Mouse (Mus musculus): ENCODE measurements around the gene Car15. TPM values are rescaled to one million over a fixed set of nuclear protein-coding genes. Genes with fewer than 3 reads are reported as not detected.
A peak's percentile ranks its signal among the peaks of the same experiment; 100 is the strongest.

The Car15 gene
- total RNA-seq, 1 experiment from 2014 or later = 2.9 TPM

- no peak for DNase-seq
Observed at GRCm38 (mm10) chr16:17801777-17802455, 36.2 kb downstream of the Car15 start.

GRCm38 (mm10) chr16:17799584-17799983 lies 38.6 kb downstream of the Car15 start:
- DNase-seq = no peak

DNA sequence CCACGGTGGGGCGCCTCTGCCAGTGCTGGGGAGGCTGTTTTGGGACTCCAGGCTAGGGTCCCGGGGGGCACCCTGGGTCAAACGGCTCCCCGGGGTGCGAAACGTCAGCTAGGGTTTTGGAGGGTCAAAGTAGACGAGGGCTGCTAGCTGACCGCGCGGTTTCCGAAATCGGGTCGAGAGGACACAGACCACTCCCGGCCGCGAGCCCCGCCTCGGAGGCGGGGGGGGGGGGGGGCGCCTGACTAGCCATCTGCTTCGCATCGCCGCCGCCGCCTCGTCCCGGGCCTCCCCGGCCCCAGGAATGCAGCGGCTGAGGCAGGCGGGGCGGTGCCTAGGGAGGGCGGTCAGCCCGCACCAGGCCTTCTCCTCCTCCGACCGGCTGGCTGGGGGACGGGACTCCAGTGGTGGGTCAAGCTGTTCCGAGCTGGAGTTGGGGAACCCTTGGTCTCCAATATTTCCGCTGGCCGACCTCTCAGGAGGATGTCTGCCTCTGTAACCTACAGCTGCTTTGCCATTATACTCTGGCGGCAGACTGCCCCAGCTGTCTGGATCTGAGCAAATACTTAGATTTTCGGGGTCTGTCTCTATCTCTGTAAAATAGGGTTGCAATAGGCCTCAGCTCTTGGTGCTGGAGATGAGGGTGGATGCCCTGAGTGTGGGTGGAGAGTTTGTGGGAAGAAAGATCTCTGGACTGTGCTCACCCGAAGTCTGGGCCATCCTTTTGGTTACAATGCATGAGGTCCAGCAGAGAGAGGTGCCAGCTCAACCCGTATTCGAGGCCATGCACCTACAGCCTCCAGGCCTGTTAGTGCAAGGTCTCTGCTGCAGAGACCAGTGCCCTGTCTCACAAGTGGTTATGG lies 39.6 kb downstream of the Car15 start:
- peak; percentile 29 for DNase-seq

DNA sequence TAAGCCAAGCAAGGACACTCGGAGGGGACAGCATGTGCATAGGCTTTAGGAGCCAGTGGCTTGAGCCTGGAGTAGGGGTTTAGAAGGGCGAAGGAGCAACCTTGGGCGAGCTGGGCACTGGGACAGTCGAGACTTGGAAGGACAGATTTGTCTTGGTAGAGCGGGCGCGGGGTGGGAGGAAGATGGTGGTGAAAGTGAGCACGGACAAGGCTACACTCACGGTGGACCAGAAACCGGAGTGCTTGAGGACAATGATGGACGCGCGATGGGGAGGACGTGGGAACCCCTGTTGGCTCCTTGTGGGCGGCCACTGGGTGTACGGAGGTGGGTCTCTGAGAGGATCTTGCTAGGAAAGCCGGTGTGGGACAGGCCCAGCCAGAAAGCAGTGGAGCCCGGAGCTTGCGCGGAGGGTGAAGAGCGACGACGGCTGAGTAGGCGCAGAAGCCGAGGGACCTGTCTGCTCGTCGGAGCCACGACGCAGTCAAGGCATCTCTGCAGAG lies 40.3 kb downstream of the Car15 start:
- DNase-seq = no peak

DNA sequence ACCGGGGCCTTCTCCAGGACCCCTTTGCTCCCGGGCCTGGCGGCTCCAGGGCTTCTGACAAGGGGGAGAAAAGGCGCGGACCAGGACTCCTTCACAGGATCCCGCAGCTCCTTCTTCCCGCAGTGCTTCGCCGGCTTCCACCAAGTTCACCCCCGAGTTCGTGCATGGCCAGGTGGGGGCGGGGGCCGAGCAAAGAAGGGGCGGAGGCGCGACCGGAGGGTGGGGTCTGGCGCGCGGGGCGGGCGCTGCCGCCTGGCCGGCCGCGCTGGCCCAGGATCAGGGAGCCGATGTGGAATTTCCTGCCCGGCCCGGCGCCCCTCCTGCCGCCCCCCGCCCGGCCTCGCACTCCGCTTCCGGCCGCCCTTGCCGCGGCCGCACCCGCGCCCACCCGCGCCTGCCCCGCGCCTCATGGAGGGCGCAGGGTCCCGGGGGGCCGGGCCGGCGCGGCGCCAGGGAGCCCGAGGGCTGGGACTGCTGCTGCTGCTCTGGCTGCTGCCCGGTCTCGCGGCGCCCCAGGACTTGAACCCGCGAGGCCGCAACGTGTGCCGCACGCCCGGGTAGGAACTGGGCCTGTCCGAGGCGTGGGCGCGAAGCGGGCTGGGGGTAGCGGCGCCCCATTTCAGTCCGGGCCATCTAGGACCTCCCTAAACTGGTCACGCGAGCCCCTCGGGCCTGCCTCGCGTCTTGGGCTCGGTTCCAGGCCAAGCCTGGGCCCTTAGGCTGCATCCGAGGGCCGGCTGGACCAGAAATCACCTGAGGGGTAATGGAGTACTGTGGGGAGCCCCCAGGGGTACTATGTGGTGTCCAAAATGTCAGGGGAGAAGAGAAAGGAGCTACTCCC lies 41.0 kb downstream of the Car15 start, which contains the start of gene Scarf2:
Scarf2 (plus strand) TSS at position 312 of the 841 bp plus-strand sequence.
- peak; percentile 39 for DNase-seq

DNA sequence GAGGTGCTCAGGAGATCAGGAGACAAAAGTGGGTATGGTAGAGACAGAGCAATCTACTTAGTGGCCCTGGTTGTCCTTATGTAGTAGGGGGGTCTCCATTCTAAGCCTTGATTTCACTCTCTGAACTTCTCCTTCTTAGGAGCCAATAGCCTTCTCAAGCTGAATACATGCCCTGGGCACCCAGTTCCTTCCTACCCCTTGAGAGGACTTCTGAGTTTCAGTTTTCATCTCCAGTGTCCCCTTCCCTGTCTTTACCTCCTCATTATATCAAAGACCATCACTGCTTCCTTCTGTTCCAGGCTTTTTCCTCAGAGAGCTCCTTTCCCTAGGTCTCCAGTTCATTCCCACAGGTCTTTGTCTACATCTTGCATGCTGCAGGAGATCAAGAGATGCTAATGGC lies 41.6 kb downstream of the Car15 start:
- DNase-seq = no peak

- no peak for DNase-seq
Observed at GRCm38 (mm10) chr16:17795643-17796042, 42.5 kb downstream of the Car15 start.

DNA sequence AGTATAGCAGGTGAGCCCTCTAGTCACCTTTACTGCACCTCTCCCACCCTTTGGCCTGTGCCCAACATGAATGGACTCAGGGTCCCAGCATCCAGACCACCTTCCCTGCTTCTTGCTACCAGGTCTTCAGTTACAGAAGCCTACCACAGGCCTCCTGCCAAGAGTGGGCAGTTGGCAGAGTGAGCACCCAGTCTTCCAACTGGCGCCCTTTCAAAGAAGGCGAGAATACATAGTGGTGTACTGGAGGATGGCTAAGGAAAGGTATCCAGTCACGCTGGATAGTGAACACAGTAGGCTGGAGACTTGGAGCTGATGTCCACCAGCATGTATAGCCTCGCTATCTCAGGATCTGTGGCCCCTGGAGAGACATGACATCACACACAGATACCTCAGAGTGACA lies 44.1 kb downstream of the Car15 start:
- DNase-seq = no peak

GRCm38 (mm10) chr16:17792728-17793127 lies 45.4 kb downstream of the Car15 start:
- no peak for DNase-seq

- no peak for DNase-seq
Observed at GRCm38 (mm10) chr16:17785337-17785736, 52.8 kb downstream of the Car15 start.

Other genes starting within 250 kb of the Car15 start
- 28.0 and 33.7 TPM in 2 replicates for gene Smpd4, start 219.0 kb downstream of the Car15 start, total RNA-seq (2021)
- 2.5 and 3.7 TPM in 2 replicates for gene Ccdc74a, start 191.9 kb downstream of the Car15 start, total RNA-seq (2021)
- 74.8 and 76.0 TPM in 2 replicates for gene Med15, start 105.5 kb downstream of the Car15 start, total RNA-seq (2021)
- gene Klhl22, start 78.7 kb downstream of the Car15 start, total RNA-seq (2021) = 32.3 and 49.0 TPM in 2 replicates
- gene Scarf2, start 41.1 kb downstream of the Car15 start, total RNA-seq (2021) = 8.6 and 8.7 TPM in 2 replicates
- gene B830017H08Rik, start 5.2 kb downstream of the Car15 start, total RNA-seq (2021) = not detected in 2 replicates
- gene Gm20518, start 53.3 kb upstream of the Car15 start, total RNA-seq (2021) = 0.30 TPM in 1 of 2 replicates, not detected in the other
- 0.12 TPM in 1 of 2 replicates, not detected in the other for gene Tssk1, start 55.9 kb upstream of the Car15 start, total RNA-seq (2021)
- 67.7 and 73.0 TPM in 2 replicates for gene Dgcr2, start 60.2 kb upstream of the Car15 start, total RNA-seq (2021)
- not detected in 2 replicates for gene Tssk2, start 60.3 kb upstream of the Car15 start, total RNA-seq (2021)
- gene Ess2, start 73.0 kb upstream of the Car15 start, total RNA-seq (2021) = 19.4 and 21.0 TPM in 2 replicates
- gene Gsc2, start 76.7 kb upstream of the Car15 start, total RNA-seq (2021) = not detected in 2 replicates
- gene Slc25a1, start 89.9 kb upstream of the Car15 start, total RNA-seq (2021) = 297 and 308 TPM in 2 replicates
- gene Vpreb2, start 142.1 kb upstream of the Car15 start, total RNA-seq (2021) = not detected in 2 replicates
- gene Dgcr6, start 214.5 kb upstream of the Car15 start, total RNA-seq (2021) = 71.9 and 82.3 TPM in 2 replicates

Measured in adrenal gland, postnatal 25 days (tissue).